Mouse (Mus musculus): ENCODE data around the gene Dctn5. TPM values are rescaled to one million over a fixed set of nuclear protein-coding genes. Genes with fewer than 3 reads are reported as not detected.
"Not testable (repeated sequence)": the region's sequence is repeated elsewhere in the genome, so short reads cannot be mapped to it uniquely, and the experiment has no call there.

The Dctn5 gene
- polyA plus RNA-seq (2012; ENCODE audit: insufficient read depth, insufficient read length, low replicate concordance, missing spikeins), result not detected in 2 replicates

- WGBS, result under 1% methylated on average over 54 of the region's 54 CpGs
- Histone ChIP-seq H3K27ac (ENCODE audit: insufficient read depth, low read depth, low read length) (peak within 1 kb of the TSS; percentile 0; the same call in 1 of the 2 replicates), H3K4me1 (ENCODE audit: control insufficient read depth, insufficient read depth, low read length) (no peaks in the 10 kb centered on the region), H3K4me3 (ENCODE audit: insufficient read depth, low read depth, low read length) (peak within 1 kb of the TSS; percentile 62)
- TF ChIP-seq POLR2A (IDR thresholded peaks at IDR 0.05; ENCODE audit: insufficient read depth, low read depth, low read length) (peak; percentile 65), CTCF (IDR thresholded peaks at IDR 0.05; ENCODE audit: insufficient read depth, low read depth, low read length) (no peak)
These were observed at the start of gene Dctn5, which contains the start of gene Palb2 for GRCm38 (mm10) chr7:122132497-122133337. Gene Dctn5, plus strand, starts transcription at chr7:122133041. Gene Palb2, minus strand, starts transcription at chr7:122132985.

GRCm38 (mm10) chr7:122087195-122087982, 45.5 kb upstream of the Dctn5 start:
- no peak for TF ChIP-seq POLR2A (IDR thresholded peaks at IDR 0.05; ENCODE audit: insufficient read depth, low read depth, low read length)
- no peak for TF ChIP-seq CTCF (IDR thresholded peaks at IDR 0.05; ENCODE audit: insufficient read depth, low read depth, low read length)
- WGBS, result 88% methylated on average over 11 of the region's 11 CpGs
- H3K27ac ChIP-seq (ENCODE audit: insufficient read depth, low read depth, low read length), result no peak overlapping the region

GRCm38 (mm10) chr7:122094564-122095330, 38.1 kb upstream of the Dctn5 start:
- Histone ChIP-seq H3K27ac (ENCODE audit: insufficient read depth, low read depth, low read length) (no peak overlapping the region), H3K4me1 (ENCODE audit: control insufficient read depth, insufficient read depth, low read length) (no peaks in the 10 kb centered on the region), H3K4me3 (ENCODE audit: insufficient read depth, low read depth, low read length) (no peak overlapping the region)
- TF ChIP-seq CTCF (IDR thresholded peaks at IDR 0.05; ENCODE audit: insufficient read depth, low read depth, low read length) (no peak), POLR2A (IDR thresholded peaks at IDR 0.05; ENCODE audit: insufficient read depth, low read depth, low read length) (no peak)
- WGBS, result 90% methylated on average over 2 of the region's 2 CpGs

More at GRCm38 (mm10) chr7:122087195-122087982, 45.5 kb upstream of the Dctn5 start:
- H3K4me1 ChIP-seq (ENCODE audit: control insufficient read depth, insufficient read depth, low read length), result no peaks in the 10 kb centered on the region
- H3K4me3 ChIP-seq (ENCODE audit: insufficient read depth, low read depth, low read length), result no peak overlapping the region

- H3K27ac ChIP-seq (ENCODE audit: insufficient read depth, low read depth, low read length), result no peak overlapping the region
- WGBS, result 90% methylated on average over 3 of the region's 3 CpGs
- no peak overlapping the region for H3K4me3 ChIP-seq (ENCODE audit: insufficient read depth, low read depth, low read length)
- H3K4me1 ChIP-seq (ENCODE audit: control insufficient read depth, insufficient read depth, low read length), result peaks cover 2% of the 10 kb centered on the region; the same call in 1 of the 2 replicates
- TF ChIP-seq CTCF (IDR thresholded peaks at IDR 0.05; ENCODE audit: insufficient read depth, low read depth, low read length) (no peak), POLR2A (IDR thresholded peaks at IDR 0.05; ENCODE audit: insufficient read depth, low read depth, low read length) (no peak)
These were observed 34.8 kb upstream of the Dctn5 start for GRCm38 (mm10) chr7:122098009-122098408.

- Histone ChIP-seq H3K4me1 (ENCODE audit: control insufficient read depth, insufficient read depth, low read length) (peaks cover 2% of the 10 kb centered on the region; the same call in 1 of the 2 replicates), H3K27ac (ENCODE audit: insufficient read depth, low read depth, low read length) (no peak overlapping the region), H3K4me3 (ENCODE audit: insufficient read depth, low read depth, low read length) (no peak overlapping the region)
- TF ChIP-seq CTCF (IDR thresholded peaks at IDR 0.05; ENCODE audit: insufficient read depth, low read depth, low read length) (no peak), POLR2A (IDR thresholded peaks at IDR 0.05; ENCODE audit: insufficient read depth, low read depth, low read length) (no peak)
- 44% methylated on average over 4 of the region's 4 CpGs for WGBS
These were observed 33.6 kb upstream of the Dctn5 start for GRCm38 (mm10) chr7:122099222-122099621.

- 5% methylated on average over 28 of the region's 28 CpGs for WGBS
- H3K4me1 ChIP-seq (ENCODE audit: control insufficient read depth, insufficient read depth, low read length), result not testable (repeated sequence)
- Histone ChIP-seq H3K27ac (ENCODE audit: insufficient read depth, low read depth, low read length) (peak overlapping the region; percentile 90), H3K4me3 (ENCODE audit: insufficient read depth, low read depth, low read length) (peak overlapping the region; percentile 73)
These were observed 31.7 kb upstream of the Dctn5 start for GRCm38 (mm10) chr7:122101014-122101746.

- H3K27ac ChIP-seq (ENCODE audit: insufficient read depth, low read depth, low read length), result peak within 1 kb of the TSS; percentile 90
- TF ChIP-seq CTCF (IDR thresholded peaks at IDR 0.05; ENCODE audit: insufficient read depth, low read depth, low read length) (peak; percentile 93), POLR2A (IDR thresholded peaks at IDR 0.05; ENCODE audit: insufficient read depth, low read depth, low read length) (peak; percentile 37; the same call in 1 of the 2 replicates)
- WGBS, result under 1% methylated on average over 43 of the region's 43 CpGs
- H3K4me3 ChIP-seq (ENCODE audit: insufficient read depth, low read depth, low read length), result peak within 1 kb of the TSS; percentile 73
- peaks cover 2% of the 10 kb centered on the region; the same call in 1 of the 2 replicates for H3K4me1 ChIP-seq (ENCODE audit: control insufficient read depth, insufficient read depth, low read length)
These were observed 31.0 kb upstream of the Dctn5 start, which contains the start of gene Ndufab1 for GRCm38 (mm10) chr7:122101747-122102244. Gene Ndufab1, minus strand, starts transcription at chr7:122101886.

GRCm38 (mm10) chr7:122108206-122108605, 24.6 kb upstream of the Dctn5 start:
- Histone ChIP-seq H3K27ac (ENCODE audit: insufficient read depth, low read depth, low read length) (no peak overlapping the region), H3K4me3 (ENCODE audit: insufficient read depth, low read depth, low read length) (no peak overlapping the region), H3K4me1 (ENCODE audit: control insufficient read depth, insufficient read depth, low read length) (no peaks in the 10 kb centered on the region)
- TF ChIP-seq POLR2A (IDR thresholded peaks at IDR 0.05; ENCODE audit: insufficient read depth, low read depth, low read length), result no peak
- no peak for TF ChIP-seq CTCF (IDR thresholded peaks at IDR 0.05; ENCODE audit: insufficient read depth, low read depth, low read length)
- WGBS, result 96% methylated on average over 6 of the region's 6 CpGs
